Mouse (Mus musculus) MEL-GATA-1-ER (cell line): ENCODE results near the gene Cd207.

ENCODE experiments used
- DNase-seq: peaks from one replicate; pipeline ENCODE4 v3.0.0-alpha.2; 2012; ENCODE audit warnings: low read depth; ENCODE audit errors: extremely low read depth

Cd207 gene

GRCm38 (mm10) chr6:83677757-83678156 is at the start of gene Cd207:
Cd207 (minus strand) TSS chr6:83677857.
- DNase-seq: no peak

GRCm38 (mm10) chr6:83727178-83727577 is 49.5 kb upstream of the Cd207 start:
- peak; percentile 37 for DNase-seq

GRCm38 (mm10) chr6:83722526-83722925 is 44.9 kb upstream of the Cd207 start:
- no peak for DNase-seq

GRCm38 (mm10) chr6:83717026-83717425 is 39.4 kb upstream of the Cd207 start:
- DNase-seq: no peak

- no peak for DNase-seq
These were observed 38.0 kb upstream of the Cd207 start for GRCm38 (mm10) chr6:83715461-83716196.

GRCm38 (mm10) chr6:83714221-83715123 is 36.8 kb upstream of the Cd207 start:
- DNase-seq: no peak

- no peak for DNase-seq
These were observed 35.8 kb upstream of the Cd207 start for GRCm38 (mm10) chr6:83713271-83714136.

GRCm38 (mm10) chr6:83711725-83712475 is 34.2 kb upstream of the Cd207 start:
- no peak for DNase-seq

- peak; percentile 83 for DNase-seq
These were observed 33.5 kb upstream of the Cd207 start, which contains the start of gene Vax2 for GRCm38 (mm10) chr6:83711067-83711675. Vax2 (plus strand) TSS chr6:83711264.

- no peak for DNase-seq
These were observed 32.9 kb upstream of the Cd207 start for GRCm38 (mm10) chr6:83710361-83711066.

- DNase-seq: no peak
These were observed 30.3 kb upstream of the Cd207 start for GRCm38 (mm10) chr6:83707738-83708510.

GRCm38 (mm10) chr6:83704701-83705100 is 27.0 kb upstream of the Cd207 start:
- DNase-seq: no peak

- DNase-seq: no peak
These were observed 26.6 kb upstream of the Cd207 start for GRCm38 (mm10) chr6:83704294-83704693.

GRCm38 (mm10) chr6:83703722-83704078 is 26.0 kb upstream of the Cd207 start:
- DNase-seq: no peak

- no peak for DNase-seq
These were observed 25.5 kb upstream of the Cd207 start for GRCm38 (mm10) chr6:83703000-83703721.

- no peak for DNase-seq
These were observed 24.7 kb upstream of the Cd207 start for GRCm38 (mm10) chr6:83702146-83702999.

- no peak for DNase-seq
These were observed 23.3 kb upstream of the Cd207 start for GRCm38 (mm10) chr6:83701001-83701400.
